Comparison of ENCODE assay signal across 32 mouse cellular contexts in the genomic region with DNA sequence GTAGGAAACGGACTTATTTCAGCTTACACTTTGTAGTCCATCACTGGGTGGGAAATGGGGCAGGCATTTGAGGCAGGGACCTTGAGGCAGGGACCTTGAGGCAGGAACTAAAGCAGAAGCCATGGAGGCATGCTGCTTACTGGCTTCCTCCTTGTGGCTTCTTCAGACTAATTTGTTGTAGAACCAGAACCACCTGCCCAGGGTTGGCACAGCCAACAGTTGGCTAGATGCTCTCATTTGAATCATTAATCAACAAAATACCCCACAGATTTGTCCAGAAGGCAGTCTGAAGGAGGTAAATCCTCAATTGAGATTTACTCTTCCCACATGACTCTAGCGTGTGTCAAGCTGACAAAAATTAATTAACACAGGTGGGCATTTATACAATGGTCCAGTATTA.
"Had no signal": no experiment of that assay in that cellular context is flagged by ENCODE, and none has a peak within 500 bp of the region (broad histone marks: within the 10 kb centered on the region; RNA-seq: fewer than 3 reads in every experiment).

No protein-coding gene starts in this region.

- H3K9me3 ChIP-seq: limb, embryonic 10.5 days; limb, embryonic 12.5 days; limb, embryonic 13.5 days; limb, embryonic 15.5 days; liver, embryonic 12.5 days; liver, embryonic 13.5 days; liver, embryonic 15.5 days; lung, embryonic 15.5 days; megakaryocyte, embryonic 14.5 days; midbrain, embryonic 10.5 days; midbrain, embryonic 12.5 days; midbrain, embryonic 13.5 days; midbrain, embryonic 15.5 days; neural tube, embryonic 12.5 days; neural tube, embryonic 13.5 days had no signal

- H3K4me1 ChIP-seq: limb, embryonic 10.5 days; limb, embryonic 12.5 days; limb, embryonic 13.5 days; limb, embryonic 15.5 days; liver, embryonic 12.5 days; liver, embryonic 13.5 days; liver, embryonic 15.5 days; lung, embryonic 15.5 days; megakaryocyte, embryonic 14.5 days; midbrain, embryonic 10.5 days; midbrain, embryonic 12.5 days; midbrain, embryonic 13.5 days; midbrain, embryonic 15.5 days; neural tube, embryonic 12.5 days; neural tube, embryonic 13.5 days had no signal

- H3K27ac ChIP-seq: limb, embryonic 10.5 days; limb, embryonic 12.5 days; limb, embryonic 13.5 days; limb, embryonic 15.5 days; liver, embryonic 12.5 days; liver, embryonic 13.5 days; liver, embryonic 14.5 days; liver, embryonic 15.5 days; lung, embryonic 15.5 days; macrophage; midbrain, embryonic 10.5 days; midbrain, embryonic 12.5 days; midbrain, embryonic 13.5 days; midbrain, embryonic 15.5 days; neural tube, embryonic 12.5 days; neural tube, embryonic 13.5 days had no signal

- ATAC-seq: liver, embryonic 12.5 days; liver, postnatal 0 days; lung, postnatal 0 days; midbrain, embryonic 13.5 days; midbrain, embryonic 15.5 days; midbrain, embryonic 16.5 days had no signal

- H3K27me3 ChIP-seq: limb, embryonic 12.5 days; limb, embryonic 15.5 days; liver, embryonic 12.5 days; liver, embryonic 13.5 days; liver, embryonic 15.5 days; lung, embryonic 15.5 days; midbrain, embryonic 12.5 days; midbrain, embryonic 13.5 days; midbrain, embryonic 15.5 days; neural tube, embryonic 12.5 days; neural tube, embryonic 13.5 days had no signal

- H3K36me3 ChIP-seq: limb, embryonic 10.5 days; limb, embryonic 12.5 days; limb, embryonic 13.5 days; limb, embryonic 15.5 days; liver, embryonic 12.5 days; liver, embryonic 13.5 days; liver, embryonic 15.5 days; lung, embryonic 15.5 days; midbrain, embryonic 10.5 days; midbrain, embryonic 12.5 days; midbrain, embryonic 13.5 days; midbrain, embryonic 15.5 days; neural tube, embryonic 12.5 days; neural tube, embryonic 13.5 days had no signal

- H3K4me2 ChIP-seq: limb, embryonic 12.5 days; limb, embryonic 13.5 days; limb, embryonic 15.5 days; liver, embryonic 11.5 days; liver, embryonic 12.5 days; liver, embryonic 13.5 days; liver, embryonic 15.5 days; lung, embryonic 14.5 days; lung, embryonic 15.5 days; midbrain, embryonic 11.5 days; midbrain, embryonic 12.5 days; midbrain, embryonic 13.5 days; midbrain, embryonic 15.5 days; neural tube, embryonic 12.5 days; neural tube, embryonic 13.5 days had no signal

- H3K4me3 ChIP-seq: limb, embryonic 10.5 days; limb, embryonic 12.5 days; limb, embryonic 13.5 days; limb, embryonic 15.5 days; liver, embryonic 12.5 days; liver, embryonic 13.5 days; liver, embryonic 15.5 days; lung, embryonic 15.5 days; megakaryocyte, embryonic 14.5 days; midbrain, embryonic 10.5 days; midbrain, embryonic 12.5 days; midbrain, embryonic 13.5 days; midbrain, embryonic 15.5 days; myocyte; neural tube, embryonic 12.5 days; neural tube, embryonic 13.5 days had no signal

- DNase-seq: liver; liver, embryonic 13.5 days; liver, postnatal 0 days; lung, adult 18-20 months; lung, adult 2 months; lung, embryonic 14.5 days; lung, postnatal 10 days; lung, postnatal 14 days; lung, postnatal 36 days; lung, postnatal 4 days; midbrain, embryonic 14.5 days had no signal

- H3K9ac ChIP-seq: limb, embryonic 12.5 days; limb, embryonic 13.5 days; limb, embryonic 15.5 days; liver, embryonic 12.5 days; liver, embryonic 13.5 days; liver, embryonic 14.5 days; liver, embryonic 15.5 days; liver, postnatal 0 days; lung, embryonic 14.5 days; lung, embryonic 15.5 days; midbrain, embryonic 12.5 days; midbrain, embryonic 13.5 days; midbrain, embryonic 15.5 days; neural tube, embryonic 12.5 days; neural tube, embryonic 13.5 days had no signal
